Mouse (Mus musculus) heart, postnatal 36 days (tissue): Measurements from ENCODE around the gene Cfap69. TPM values are rescaled to one million over a fixed set of nuclear protein-coding genes. Genes with fewer than 3 reads are reported as not detected.
"Not testable (repeated sequence)": the region's sequence is repeated elsewhere in the genome, so short reads cannot be mapped to it uniquely, and the experiment has no call there.

Source experiments
- DNase-seq, 2 experiments: peaks; one replicate each; pipeline ENCODE4 v3.0.0; 2021 to 2022
- intact Hi-C: fragments of 180-260 bp; cut with DNase I; formaldehyde crosslinking; loops from one replicate; pipeline ENCODE4 v1.15.1; 2025
- total RNA-seq, 2 experiments: library from RNA; stranded (reverse); gene quantifications; 2 replicates each; pipeline ENCODE4 v1.2.3; 2021

Gene Cfap69
- total RNA-seq = under 1 TPM; 0.28 to 0.73 TPM

DNA sequence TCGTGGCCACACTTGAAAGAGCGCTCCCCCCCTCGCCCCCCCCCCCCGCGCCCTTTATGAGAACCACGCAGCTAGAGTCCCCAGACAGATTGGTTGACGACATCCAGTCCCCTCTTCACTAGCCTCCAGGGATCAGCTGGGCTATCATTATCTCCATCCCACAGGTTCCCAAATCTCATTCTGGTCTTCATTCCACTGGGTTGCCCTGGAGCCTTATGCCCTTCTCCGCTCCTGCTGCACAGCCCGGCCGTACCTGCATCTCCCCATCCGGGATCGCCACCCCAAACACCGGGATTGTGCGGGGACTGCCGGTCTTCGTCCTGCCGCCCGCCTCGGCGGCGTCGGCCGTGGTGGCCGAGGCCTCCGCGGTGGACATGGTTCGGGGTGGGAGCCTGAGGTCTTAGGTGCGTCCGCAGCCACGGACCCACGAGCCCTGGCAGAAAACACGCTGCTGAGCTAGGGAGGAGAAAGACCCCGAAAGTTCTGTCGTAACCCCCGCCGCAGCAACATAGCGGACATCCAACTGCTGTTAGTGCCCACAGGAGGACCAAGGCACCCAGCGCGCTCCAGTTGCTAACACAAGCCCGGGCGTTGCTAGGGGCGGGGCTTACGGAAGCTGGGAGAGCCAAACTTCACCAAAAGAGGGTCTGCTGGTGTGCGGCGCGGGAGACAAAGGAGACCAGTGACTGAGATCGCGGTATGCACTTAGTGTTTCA is at the start of gene Cfap69:
Gene Cfap69 (minus strand): TSS at position 585 of the 716 bp plus-strand sequence.
- intact Hi-C loops = loop anchor here (5.0 kb wide), 1 partner anchor 152 kb away; the partner anchor contains the start of gene Cldn12
- DNase-seq = peak; percentile 62 to 71

DNA sequence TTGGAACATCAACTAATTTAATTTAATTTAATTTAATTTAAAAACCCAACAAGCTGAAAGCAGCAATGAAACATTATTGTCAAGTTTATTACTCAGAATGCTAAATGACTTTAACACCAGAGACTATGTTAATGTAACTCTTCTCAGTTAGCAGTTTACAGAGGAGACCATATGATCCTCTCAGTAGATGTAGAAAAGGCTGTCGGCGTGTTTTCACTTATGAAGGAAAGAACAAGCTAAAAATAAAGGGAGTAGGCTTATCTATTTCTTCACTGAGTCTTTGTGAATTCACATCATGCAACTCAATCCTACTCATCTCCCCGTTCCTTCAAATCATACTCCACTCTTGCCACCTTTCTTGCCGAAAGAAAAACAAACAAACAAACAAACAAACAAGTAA is 47.0 kb upstream of the Cfap69 start:
- intact Hi-C loops = no loop called here
- DNase-seq = no peak

DNA sequence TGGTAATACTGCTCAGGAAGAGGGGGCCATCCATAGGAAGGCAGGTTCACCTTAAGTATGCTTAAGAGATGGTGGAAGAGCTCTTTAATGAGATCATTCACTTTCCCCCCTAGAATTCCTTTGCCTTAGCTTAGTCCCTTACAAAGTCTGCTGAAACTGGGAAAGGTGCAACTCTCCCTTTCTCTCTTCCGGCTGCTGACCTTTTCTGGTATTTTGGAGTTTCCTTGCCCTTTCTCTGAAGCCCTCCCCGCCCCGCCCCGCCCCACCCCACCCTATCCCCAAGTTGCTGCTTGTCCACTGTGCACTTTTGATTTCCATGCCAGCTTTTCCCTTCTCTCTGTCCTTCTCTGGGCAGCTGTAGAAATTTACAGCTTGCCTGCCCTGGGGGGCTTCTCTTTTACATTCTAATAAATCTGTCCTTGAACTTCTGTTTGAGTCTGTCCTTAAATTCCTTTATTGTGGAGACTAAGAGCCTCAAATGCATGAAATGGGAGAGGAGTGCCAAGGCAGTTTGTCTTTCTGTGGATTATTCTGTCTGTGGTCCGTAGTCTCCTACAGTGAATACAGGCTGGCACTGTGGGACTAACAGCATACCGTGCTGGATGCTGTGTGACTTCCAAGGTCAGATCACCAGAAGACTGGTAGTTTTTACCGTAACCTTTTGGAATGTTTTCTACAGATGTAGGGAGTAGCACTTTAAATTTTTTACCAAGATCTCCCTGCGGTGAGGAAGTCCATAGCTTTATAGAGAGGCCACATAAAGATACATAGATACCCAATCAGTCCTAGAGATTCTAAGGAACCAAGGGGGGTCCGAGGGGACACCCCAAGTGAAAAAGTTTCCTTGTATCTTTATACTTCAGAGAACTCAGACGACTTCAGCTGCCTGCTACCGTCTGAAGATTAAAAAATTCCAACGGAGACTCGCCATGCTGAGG is 43.6 kb upstream of the Cfap69 start:
- intact Hi-C loops = no loop called here
- DNase-seq = no peak

DNA sequence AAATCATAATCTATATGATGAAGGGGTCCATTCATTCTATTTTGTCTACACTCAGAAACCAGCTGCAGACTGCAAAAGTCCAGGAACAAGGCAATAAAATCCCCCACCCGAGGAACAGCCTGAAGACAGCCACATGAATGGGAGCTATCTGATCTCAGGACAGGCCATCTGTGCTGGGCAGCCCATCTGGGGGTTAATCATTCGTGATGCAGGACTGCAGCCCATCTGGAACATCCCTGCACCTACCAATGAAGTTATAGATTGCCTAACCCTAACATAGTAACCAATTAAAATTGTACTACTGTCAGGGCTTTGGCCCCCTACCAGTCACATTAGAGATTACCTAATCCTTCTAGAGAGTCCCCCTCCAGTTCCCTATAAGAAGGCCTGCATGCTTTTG is 41.0 kb upstream of the Cfap69 start:
- DNase-seq = no peak
- intact Hi-C loops = no loop called here

DNA sequence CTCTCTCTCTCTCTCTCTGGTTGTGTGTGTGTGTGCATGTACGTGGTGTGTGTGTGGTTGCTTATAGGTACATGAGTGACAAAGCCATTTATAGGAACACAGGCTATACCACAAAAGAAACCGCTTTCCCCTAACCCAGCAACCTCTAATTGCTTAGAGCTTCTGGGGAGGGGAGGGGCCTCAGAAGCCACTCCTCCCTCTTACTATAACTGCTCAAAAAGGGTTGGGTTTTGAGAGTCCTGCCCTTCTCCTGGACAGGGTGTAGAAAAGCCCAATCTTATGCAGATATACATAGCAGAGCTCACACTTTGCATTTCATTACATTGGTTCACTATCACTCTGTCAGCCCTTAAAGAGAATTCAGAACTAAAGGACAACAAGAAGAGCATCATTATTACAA is 36.3 kb upstream of the Cfap69 start:
- DNase-seq = no peak
- intact Hi-C loops = no loop called here

DNA sequence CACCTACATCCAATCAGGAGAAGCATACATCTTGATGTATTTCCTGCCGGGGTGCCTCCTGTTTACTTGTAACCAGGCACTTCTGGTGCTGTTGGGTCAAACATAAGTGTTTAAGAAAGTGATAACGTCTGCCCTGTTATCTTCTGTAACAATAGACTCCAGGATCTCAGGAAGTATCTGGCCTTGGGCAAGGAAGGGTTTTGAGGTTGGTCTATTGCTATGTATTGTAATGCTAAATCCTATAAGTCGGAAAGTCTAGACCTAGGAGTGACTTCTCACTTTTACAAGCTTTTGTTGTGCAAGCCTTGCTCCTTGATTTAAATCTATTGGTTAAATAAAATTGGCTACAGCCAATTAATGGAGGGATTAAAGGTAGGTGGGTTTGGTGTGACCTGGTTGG is 34.8 kb upstream of the Cfap69 start:
- DNase-seq = no peak

DNA sequence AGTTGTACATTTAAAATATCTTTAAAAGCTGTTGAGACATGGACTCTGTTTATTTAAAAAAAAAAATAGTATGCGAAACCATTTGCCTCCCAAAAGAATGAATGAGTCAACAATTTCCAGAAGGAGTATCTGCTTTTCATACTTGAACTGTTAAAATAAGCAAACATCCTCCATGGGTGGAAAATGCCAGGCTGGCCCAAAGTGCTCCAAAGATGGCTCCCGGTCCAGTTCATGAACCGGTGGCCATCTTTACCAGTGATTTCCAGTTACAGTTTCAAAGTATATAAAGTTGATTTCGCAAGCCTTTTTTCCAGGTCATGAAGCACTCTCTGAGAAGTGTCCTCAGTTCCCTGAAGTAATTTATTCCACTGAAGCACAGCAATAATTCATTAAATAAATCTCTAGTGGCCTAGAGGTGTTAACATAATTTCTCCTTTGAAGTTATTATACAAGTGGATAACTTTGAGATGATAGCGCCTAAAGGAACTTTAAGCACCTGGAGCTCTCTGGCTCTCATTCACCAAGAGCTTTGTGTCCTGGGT is 31.4 kb upstream of the Cfap69 start:
- intact Hi-C loops = no loop called here

More for the DNA sequence above, 34.8 kb upstream of the Cfap69 start:
- intact Hi-C loops = no loop called here

DNA sequence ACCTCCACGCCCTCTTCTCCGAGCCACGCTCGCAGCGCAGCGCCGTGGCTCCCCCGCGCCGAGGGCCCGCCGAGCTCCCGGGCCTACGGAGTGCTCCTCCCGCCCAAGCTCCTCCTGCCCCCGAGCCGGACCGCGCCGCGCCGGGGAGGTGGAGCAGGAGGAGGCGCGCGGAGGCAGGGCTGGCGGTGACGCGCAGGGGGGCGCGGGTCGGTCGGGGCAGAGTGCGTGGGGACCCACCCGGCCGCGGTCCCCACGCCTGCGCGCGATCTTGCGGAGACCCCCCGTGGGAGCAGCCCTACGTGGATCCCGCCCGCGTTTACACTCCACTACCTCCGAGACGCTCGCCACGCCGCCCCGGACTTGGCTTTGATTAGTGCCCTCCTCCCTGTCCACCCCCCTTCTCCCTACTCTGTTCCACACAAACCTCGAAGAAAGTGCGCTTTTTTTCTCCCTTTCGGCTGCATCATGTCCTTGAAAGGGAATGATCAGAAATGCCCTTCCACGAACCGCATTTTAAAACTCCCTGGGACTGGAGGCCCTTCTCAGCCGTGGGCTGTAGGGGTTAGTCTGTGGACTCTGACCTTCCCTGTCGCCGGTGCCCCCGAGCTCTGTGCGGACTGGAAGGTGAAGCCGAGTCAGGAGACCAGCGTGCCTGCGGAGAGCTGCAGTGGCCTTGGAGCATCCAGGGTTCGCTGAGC is 30.1 kb upstream of the Cfap69 start, which contains the start of gene Steap2:
Gene Steap2 (minus strand): TSS at position 623 of the 698 bp plus-strand sequence.
- intact Hi-C loops = no loop called here
- DNase-seq = peak; percentile 49 to 52

More for the DNA sequence above, 31.4 kb upstream of the Cfap69 start:
- no peak for DNase-seq

DNA sequence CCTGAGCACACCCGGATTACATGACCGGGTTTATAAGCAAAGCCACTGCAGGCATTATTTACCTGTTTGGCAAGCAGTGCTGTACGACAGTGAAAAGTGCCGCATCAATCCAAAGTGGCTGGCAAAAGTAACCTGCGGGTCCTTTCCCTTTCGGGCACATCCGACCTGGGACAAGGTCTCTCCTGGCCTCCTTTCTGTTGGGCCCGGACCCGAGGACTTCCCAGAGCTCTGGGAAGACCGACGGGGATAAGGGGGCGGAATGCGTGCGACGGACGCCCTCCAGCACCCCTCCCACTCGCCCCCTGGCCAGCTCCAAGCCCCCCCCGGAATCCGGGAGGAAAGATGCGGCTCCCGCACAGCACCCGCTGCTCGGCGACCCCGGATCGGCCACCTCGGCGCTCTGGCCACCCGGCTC is 29.5 kb upstream of the Cfap69 start:
- intact Hi-C loops = no loop called here
- no peak for DNase-seq

DNA sequence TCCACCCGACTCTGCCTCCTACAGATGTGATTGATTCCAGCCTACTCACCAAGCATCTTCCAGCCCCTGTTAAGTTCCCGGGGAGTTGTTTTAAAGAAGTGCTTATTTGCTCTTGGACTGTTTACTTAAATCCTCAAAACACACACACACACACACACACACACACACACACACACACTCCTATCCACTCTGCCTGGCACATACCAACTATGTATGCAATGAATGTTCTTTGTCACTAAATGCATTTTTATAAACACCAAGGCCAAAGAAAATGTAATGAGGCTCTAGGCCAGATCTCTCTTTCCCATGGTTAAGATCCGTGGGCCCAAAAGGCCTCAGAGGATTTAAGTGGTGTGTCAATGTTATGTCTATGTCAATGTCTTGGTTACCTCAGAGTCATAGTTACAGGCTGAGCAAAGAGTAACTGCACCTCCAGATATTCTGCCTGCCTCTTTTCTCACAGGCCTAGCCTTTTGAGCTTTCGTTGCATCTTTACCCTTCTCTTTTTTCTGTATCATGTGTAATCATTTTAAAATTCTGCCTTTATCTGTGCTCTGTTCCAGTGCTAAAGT is 28.2 kb upstream of the Cfap69 start:
- DNase-seq = no peak
- intact Hi-C loops = loop anchor here (1.0 kb wide), 1 partner anchor 26 kb away; no protein-coding TSS in a partner anchor

DNA sequence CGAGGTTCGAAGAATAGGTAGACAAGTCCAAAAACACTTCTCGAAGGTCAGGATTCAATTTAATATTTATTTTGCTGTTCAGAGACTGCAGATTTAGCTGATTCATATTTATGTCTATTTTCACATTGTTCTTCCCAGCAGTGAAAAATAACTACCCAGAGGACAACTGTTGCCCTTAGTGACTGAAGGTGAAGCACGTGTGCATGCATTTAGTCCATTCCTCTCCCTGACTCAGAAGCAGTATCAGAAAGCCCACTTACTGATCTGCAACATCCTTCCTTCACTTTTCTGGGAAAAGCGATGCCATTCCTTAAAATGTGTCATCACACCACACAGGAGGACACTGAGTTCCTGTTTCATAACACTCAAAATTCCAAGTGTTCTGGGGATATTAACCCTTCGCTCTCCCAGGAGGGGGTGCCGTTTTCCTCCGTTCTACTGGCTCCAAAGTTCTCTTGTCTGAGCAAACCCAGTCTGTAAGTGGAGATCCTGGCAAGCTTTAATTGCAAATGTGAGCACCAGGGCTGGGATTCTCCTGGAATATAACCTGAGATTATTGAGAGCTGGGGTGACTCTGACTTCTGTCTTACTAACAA is 25.0 kb upstream of the Cfap69 start:
- intact Hi-C loops = no loop called here
- no peak for DNase-seq

DNA sequence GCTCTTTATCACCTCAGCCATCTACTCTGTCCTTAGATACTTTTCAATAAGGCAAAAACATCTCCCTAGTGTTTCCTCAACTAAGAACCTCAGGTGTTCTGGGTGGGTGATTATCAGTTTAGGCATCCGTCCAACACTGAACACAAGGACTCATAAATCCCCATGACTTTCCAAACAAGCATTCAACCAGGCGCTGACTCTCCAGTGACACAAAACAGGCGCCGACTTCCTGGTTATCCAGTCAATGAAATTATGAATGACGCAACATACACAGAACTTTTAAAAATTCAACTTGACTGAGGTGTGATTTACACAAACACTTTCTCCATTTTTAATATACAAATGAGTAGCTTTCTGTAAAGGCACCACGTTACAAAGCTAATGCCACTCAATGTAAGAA is 24.2 kb upstream of the Cfap69 start:
- no peak for DNase-seq
- intact Hi-C loops = no loop called here

DNA sequence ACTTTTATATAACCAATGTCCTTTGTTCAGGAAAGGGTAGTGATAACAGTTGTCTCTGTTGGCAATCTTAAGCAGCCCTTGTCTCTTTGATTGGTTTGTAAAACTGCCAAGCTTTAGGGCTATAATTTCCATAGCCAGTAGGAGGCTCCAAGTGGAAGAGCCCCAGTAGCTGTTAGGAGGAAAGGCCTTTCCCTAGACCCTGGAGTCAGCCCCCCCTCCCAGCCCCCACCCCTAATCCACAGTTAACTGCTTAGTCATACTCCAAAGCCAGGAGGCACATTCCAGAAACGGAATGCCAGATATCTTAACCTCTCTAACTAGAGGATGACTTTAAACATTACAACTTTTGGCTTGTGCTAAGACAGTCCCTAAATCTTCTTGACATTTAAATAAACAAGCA is 22.9 kb upstream of the Cfap69 start:
- intact Hi-C loops = no loop called here

DNA sequence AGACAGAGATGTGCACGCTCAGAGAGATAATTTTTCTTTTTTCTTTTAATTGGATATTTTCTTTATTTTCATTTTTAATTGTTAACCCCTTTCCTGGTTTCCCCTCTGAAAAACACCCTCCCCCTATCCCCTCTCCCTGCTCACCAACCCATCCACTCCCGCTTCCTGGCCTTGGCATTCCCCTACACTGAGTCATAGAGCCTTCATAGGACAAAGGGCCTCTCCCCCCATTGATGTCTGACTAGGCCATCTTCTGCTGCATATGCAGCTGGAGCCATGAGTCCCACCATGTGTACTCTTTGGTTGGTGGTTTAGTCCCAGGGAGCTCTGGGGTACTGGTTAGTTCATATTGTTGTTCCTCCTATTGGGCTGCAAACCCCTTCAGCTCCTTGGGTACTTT is 20.9 kb upstream of the Cfap69 start:
- intact Hi-C loops, DNase-seq: not testable (repeated sequence)

More for the DNA sequence above, 22.9 kb upstream of the Cfap69 start:
- no peak for DNase-seq

DNA sequence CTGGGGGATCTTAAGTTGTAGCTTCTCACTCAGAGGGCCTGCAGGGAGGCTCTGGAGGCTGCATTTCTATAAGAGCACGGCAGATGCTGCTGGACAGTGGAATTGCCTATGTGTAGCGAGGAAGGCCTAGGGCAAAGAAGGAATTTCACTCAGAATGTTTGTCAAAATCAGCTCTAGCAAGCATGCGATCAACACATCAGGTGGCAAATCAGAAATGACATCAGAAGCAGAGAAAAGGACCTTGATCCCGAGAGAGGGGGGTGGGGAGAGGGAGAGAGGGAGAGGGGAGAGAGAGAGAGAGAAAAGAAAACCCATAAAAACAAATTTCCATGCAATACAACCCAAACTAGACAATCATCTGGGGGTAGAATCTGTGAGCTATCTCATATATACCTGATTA is 19.3 kb upstream of the Cfap69 start:
- intact Hi-C loops = no loop called here
- DNase-seq = no peak

DNA sequence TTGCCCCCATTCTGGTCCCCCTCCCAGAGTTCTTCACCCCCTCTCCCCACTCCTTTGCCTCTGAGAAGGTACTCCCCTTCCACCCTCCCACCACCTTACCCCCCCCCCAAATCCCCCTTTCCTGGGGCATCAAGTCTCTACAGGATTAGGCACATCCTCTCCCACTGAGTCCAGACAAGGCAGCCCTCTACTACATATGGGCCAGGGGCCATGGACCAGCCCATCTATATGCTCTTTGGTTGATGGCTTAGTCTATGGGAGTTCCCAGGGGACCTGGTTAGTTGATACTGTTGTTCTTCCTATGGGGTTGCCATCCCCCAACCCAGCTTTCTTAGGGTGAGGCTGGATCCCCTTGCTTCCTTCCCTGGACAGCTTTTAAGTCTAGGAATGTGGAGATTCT is 15.4 kb upstream of the Cfap69 start:
- DNase-seq = no peak
- intact Hi-C loops = no loop called here

DNA sequence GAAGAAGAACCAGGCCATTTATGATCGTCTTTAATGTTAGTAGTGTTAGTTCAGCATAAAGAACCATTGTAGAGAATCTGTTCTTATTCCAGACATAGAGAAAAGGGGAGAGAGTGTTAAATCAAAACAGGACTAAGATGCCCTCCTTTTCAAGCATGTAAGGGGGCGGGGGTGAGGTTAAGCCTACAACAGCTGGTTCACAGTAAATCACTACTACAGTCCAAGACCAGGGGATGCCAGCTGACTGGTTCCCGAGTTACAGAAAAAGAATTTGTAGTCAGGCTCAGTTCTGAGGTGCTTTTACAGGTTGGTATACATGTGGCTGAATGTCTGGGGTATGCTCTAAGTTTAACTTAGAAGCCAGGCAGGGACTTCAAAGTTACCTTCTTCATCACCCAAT is 12.0 kb upstream of the Cfap69 start:
- intact Hi-C loops = no loop called here
- DNase-seq = no peak

DNA sequence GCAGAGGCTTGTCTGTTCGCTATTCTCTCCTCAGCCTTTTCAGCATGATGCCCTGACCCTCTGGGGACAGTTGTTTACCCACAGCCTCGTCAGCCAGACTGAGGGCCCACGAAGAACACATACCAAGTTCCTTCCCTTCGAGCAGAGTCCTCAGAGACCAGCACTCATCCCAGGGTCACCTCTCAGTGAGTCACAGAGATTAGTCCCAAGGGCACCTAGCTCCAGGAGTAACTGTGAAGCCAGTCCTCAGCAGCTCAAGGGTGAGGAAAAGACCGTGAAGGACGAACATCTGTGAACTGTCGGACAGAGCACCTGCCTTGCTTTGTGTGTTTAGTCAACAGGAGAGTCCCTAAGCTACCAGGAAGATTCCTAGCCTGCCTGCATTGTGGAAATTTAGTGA is 4.9 kb upstream of the Cfap69 start:
- DNase-seq = no peak

DNA sequence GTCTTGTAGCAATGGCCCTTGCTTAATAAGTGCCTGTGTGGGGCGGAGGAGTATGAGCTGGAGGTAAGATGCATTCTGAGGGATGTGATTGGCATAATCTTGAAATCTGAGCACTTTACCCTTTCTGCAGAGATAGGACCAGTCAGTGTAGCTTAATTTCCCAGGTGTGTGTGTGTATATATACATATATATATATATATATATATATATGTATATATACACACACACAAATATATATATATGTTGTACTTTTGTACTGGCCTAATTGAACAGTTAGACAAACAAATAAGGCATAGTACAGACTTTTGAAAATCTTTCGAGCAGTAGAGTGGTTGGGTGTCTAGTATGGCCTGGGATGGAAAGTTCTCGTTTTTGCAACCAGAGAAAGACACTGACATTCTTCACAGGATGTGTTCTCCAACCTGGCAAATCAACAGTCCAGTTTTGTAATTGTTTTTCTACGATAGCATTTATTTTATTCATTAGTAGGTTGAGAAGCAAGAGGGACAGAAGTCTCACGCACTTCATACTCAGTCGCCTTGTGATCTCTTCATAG is 410 bp upstream of the Cfap69 start:
- intact Hi-C loops = loop anchor here (5.0 kb wide), 1 partner anchor 152 kb away; the partner anchor contains the start of gene Cldn12

More for the DNA sequence above, 4.9 kb upstream of the Cfap69 start:
- intact Hi-C loops = no loop called here

More for the DNA sequence above, 410 bp upstream of the Cfap69 start:
- DNase-seq = no peak
